Mouse (Mus musculus): ENCODE measurements around the gene Cacng6.
"Not testable (repeated sequence)": the region's sequence is repeated elsewhere in the genome, so short reads cannot be mapped to it uniquely, and the experiment has no call there.

The Cacng6 gene

DNA sequence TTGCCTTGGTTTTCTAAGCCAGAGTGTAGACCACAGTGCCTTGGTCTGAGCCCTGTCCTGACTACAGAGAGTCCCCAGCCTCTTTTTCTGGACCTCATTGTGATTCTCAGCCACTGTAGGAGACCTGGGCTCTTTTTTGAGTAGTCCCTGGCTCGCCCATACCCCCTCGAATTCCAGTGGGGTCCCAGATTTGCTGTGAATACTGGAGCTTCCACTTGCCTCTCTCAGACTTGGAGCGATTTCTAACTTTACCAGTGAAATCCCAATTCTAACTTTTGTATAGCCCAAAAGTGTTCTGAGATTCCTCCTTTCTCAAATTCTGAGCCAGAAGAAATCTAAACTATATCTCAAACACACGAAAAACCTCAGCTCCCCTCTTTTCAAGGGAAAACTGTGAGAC is at the start of gene Cacng6:
Gene Cacng6 (plus strand): TSS at position 301 of the 400 bp plus-strand sequence.
- no peak for DNase-seq

DNA sequence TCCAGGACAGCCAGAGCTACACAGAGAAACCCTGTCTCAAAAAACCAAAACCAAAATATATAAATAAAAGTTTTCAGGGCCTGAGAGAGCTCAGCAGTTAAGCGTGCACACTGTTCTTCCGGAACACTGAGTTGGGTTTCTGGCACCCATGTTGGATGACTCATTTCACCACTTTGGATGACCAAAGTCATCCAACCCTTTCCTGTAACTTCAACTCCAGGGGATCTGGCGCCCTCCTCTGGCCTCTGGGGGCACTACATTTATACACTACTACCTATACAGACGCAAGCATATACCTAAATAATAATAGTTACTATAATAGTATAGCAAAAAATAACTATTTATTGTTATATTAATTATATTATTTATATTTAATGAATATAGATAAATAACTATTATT is 47.2 kb upstream of the Cacng6 start:
- DNase-seq, result peak; percentile 75 to 78

- DNase-seq, result no peak
Observed at GRCm38 (mm10) chr7:3382123-3382522, 41.9 kb upstream of the Cacng6 start.

- no peak for DNase-seq
Observed at GRCm38 (mm10) chr7:3384807-3385319, 39.1 kb upstream of the Cacng6 start.

DNA sequence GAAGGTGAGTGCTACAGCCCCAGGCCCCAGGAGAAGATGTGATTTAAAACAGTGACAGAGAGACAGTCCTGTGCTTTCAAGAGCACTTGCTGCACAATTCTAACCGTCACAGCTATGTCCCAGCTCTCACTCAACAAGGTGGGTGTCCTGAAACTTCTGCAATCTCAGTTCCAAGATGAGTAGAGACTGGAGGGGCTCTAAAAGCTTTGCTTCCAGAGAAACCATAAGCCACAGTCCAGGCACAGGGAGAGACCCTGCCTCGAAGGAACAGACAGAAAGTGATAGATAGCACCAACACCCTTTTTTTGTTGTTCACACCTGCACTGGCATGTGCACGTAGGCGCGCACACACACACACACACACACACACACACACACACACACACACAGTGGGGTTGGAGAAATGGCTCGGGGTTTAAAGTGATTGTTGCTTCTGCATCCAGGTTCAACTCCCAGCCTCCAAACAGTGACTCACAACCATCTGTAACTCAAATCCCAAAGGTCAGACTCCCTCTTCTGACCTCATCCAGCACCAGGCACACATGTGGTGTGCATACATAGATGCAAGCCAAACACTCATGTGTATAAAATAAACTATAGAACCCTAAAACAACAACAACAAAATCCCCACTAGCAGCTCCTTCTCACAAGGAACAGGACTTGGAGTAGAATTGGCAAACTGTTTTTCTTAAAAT is 37.8 kb upstream of the Cacng6 start:
- DNase-seq, result no peak

GRCm38 (mm10) chr7:3387761-3388160 is 36.2 kb upstream of the Cacng6 start:
- DNase-seq, result no peak

DNA sequence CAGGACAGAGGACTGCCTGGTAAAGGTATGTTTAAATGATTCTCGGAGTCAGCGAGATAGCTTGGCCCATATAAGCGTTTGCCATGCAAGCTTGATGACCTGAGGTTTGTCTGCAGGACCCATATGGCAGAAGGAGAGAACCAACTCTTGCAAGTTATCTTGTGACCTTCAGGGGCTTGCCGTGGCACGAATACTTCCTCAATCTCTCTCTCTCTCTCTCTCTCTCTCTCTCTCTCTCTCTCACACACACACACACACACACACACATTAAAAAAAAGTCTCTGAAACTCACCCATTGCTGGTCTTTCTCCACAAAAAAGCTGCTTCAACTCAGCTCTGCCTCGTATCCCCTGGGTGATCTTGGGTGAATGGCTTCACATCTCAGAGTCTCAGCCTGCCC is 35.1 kb upstream of the Cacng6 start:
- DNase-seq, result no peak

DNA sequence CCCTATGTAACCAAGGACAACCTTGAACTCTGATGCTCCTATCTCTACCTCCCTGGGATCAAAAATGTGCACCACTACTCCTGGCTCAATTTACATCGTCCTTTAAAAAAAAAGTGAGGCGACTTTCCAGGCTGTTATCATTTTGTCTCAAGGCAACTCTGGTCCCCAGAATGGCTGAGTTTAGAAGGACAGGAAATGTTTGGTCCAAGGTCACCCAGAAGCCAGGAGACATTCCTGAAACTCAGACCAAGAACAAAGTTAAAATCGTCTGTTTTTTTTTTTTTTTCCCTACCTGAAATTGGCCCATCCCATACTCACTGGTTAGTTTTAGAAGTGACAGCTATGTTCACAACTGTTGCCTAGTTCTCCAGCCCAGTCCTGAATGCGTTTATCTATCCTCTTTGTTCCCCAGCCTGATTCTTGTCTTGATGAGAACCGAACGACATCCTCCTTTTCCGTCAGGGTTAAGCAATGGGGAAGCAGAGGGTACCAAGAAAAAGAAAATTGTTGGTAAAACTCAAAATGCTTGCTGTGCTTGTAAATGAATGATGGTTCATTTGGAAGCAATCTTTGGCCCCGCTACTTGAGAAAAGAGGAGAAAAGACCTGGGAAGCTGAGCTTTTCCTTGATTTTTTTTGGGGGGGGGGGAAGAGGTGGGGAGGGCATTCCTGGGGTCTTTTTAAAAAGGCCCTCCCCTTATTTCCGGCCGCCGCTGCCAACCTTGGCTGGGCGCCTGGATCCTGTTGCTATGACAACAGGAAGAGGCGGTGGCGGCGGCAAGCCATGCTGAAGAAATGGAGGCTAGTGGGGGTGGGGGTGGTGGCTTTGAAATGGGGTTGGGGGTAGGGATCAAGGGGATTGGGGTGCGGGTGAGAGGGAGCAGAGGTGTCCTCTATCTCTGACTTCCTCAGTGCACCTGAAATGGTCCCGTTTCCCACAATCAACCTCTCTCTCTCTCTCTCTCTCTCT is 34.3 kb upstream of the Cacng6 start:
- DNase-seq, result peak; percentile 80 to 83

DNA sequence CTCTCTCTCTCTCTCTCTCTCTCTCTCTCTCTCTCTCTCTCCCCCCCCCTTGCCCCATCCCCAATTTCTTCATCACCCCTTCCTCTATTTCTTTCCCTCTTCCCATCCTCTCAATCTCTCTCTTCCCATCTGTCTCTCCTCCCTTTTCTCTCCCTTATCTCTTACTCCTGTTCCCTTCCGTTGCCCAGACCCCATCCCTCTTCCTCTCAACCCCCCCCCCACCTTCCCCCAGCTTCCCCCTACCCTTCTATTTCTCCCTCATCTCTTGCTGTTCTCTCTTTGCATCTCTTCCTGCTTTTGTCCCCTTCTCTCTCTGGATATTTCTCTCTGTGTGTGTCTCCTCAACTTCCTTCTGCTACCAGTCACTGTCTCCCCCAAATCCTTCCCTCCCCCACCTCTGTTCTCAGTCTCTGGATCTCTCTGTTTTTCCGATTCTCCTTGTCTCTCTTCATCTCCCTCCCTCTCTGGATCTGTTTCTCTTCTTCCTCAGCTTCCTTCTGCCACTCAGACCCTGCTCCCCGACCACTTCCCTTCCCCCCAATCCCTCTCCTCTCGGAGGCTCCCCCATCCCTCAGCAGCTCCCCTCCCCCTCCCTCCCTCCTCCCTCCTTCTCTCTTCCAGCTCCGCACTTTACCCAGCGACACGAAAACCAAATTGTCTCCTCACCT is 33.4 kb upstream of the Cacng6 start, which contains the start of gene Cacng8:
Gene Cacng8 (plus strand): TSS at position 271 of the 668 bp plus-strand sequence.
- no peak for DNase-seq

DNA sequence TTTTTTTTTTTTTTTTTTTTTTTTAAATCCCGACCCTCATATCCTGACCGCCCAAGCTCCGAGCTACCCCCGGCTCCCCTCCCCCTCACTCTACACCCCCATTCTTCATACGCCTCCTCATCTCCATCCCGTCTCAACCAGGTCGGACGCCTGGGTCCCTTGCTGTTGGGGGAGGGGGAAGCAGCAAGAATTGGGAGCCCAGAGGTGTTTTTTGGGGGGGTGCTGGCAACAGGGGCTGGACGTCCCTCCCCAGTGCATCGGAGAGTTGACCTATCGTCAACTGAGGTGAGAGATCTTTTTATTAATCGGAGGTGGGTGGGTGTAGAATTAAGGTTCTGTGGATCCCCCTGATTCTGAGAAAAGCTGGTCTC is 32.9 kb upstream of the Cacng6 start:
- no peak for DNase-seq

- DNase-seq, result no peak
Observed at GRCm38 (mm10) chr7:3391809-3392208, 32.2 kb upstream of the Cacng6 start.

- no peak for DNase-seq
Observed at GRCm38 (mm10) chr7:3397355-3397754, 26.6 kb upstream of the Cacng6 start.

- no peak for DNase-seq
Observed at GRCm38 (mm10) chr7:3397797-3398196, 26.2 kb upstream of the Cacng6 start.

DNA sequence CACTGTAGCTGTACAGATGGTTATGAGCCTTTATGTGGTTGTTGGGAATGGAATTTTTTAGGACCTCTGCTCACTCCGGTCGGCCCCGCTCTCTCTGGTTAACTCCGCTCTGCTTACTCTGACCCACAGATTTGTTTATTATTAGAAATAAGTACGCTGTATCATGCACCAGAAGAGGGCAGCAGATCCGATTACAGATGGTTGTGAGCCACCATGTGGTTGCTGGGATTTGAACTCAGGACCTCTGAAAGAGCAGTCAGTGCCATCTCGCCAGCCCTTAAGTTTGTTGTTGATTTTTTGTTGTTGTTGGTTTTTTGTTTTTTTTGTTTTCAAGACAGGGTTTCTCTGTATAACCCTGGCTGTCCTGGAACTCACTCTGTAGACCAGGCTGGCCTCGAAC is 25.6 kb upstream of the Cacng6 start:
- not testable (repeated sequence) for DNase-seq

DNA sequence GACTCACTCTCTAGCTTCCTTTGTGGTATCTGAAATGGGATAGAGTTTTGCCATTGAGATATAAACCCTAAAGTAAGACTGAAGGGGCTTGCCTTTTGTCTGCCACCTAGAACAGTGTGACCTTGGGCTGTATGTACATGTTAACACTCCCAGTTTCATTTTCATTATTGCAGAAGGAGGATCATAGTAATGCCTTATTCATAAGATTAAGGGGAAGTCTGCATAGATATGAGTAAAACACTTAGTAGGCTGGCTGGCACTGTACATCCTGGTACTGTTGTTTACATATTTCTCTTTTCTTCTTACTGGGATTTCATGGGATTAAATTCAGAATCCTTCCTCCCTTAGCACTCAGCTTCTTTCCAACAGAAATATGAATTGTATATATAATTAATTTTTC is 24.1 kb upstream of the Cacng6 start:
- DNase-seq, result no peak

DNA sequence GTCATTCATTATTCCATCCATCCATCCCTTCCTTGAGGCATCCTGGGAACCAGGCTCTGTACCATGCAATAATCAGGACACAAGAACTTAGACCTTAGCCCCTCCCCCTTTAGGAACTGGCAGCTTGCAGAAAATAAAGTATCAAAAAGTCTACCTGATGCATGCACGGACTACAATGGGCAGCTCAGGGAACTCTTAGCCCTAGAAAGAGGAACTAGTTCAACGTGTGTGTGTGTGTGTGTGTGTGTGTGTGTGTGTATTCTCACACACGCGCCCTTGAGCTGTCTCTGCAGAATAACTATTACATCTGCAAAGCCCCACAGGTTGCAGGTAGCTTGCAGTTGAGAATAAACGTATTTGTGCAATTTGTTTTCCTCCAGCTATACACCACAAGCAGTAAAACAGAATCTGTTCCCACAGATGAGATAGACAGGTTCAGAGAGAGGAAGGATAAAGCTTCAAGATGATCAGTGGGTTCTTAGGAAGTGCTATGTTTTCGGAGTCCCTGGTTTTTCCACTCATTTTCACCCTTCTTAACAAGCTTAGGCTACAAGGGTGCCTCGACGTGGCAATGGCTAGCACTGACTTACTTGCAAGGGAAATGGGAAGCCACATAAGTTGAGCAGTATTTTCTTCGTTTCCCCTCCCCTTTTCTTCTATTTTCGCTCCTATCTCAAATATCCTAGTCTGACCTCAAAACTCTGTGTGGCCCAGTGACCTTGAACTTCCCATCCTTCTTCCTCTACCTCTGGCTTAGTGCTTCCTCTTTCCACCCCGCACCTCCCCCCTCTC is 14.1 kb upstream of the Cacng6 start:
- no peak for DNase-seq

DNA sequence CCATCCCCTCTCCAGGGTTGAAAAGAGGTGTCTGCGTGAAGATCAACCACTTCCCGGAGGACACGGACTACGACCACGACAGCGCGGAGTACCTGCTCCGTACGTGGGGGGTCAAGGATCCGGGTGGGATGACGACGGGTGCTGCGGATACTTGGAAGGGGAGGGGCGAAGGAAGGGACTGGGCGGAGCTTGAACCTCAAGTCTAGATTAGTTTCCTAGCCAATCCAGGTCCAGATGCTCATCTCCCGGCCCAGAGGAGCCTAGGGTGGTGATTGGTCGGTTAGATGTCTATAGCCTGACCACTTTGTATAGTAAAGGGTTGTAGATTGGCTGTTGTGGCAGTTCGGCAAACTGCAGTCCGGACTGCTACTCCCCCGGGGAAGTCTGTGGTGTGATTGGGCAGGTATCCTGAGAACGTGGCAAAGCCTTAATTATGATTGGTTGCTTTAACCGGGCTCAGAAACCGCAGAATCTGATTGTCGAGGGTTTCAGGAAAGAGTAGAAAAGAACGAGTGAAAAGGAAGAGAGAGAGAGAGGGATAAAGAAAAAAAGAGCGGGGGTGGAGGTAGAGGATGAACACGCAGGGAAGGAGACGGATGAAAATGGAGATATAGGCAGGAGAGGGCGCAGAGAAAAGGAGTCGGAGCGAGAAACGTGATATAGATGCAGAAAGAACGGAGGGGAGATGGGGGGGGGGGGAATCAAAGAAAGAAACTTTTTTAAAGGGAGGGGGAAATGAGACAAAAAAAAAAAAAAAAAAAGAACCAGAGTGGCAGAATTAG is 12.6 kb upstream of the Cacng6 start:
- DNase-seq, result peak; percentile 44 to 56

DNA sequence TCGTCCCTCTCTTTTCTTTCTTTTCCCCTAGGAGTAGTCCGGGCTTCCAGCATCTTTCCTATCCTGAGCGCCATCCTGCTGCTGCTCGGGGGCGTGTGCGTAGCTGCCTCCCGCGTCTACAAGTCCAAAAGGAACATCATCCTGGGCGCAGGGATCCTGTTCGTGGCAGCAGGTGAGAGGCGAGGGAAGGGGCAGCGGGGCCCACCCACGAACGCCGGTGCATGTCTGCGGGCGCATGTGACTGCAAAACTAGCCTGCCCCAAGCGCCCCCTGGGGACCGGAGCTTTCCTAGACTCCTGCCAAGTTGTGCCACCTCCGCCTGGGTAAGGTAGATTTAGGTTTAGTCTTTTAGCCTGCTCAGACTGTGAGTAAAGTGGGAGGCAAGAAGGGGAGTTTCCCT is 12.0 kb upstream of the Cacng6 start:
- peak; percentile 56 to 65 for DNase-seq

- peak; percentile 49 to 64 for DNase-seq
Observed at GRCm38 (mm10) chr7:3414888-3415287, 9.1 kb upstream of the Cacng6 start.

DNA sequence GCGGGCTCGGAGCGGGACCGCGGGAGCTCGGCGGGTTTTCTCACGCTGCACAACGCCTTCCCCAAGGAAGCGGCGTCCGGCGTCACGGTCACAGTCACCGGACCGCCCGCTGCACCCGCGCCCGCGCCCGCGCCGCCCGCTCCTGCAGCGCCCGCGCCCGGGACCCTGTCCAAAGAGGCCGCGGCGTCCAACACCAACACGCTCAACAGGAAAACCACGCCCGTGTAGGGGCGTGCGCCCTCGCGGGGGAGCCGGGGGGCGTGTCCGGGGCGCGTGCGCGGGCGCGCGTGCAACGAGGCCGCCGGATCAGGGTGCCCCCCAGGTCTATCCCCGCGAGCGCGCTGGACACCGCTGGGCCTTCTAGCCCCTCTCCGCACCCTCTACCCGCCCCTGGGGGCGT is 8.6 kb upstream of the Cacng6 start:
- peak; percentile 47 to 54 for DNase-seq

DNA sequence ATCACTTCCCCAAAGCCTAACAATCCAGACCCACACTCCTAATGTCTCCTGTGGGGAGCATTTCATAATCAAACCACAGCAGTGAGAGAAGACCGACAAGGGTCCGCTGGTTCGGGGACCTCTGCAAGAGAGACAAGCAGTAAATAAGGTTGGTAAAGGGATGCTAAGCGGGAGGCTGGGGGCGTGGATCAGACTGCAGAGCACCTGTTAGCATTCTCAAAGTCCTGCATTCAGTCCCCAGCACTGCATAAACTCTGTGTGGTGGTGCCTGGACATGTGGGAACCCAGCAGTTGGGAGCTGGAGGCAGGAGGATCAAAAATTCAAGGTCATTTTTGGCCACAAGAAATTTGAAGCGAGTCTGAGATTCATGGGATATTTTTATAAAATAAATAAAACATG is 4.1 kb upstream of the Cacng6 start:
- DNase-seq, result no peak
